Mouse (Mus musculus): ENCODE measurements around the gene Obsl1. TPM values are rescaled to one million over a fixed set of nuclear protein-coding genes. Genes with fewer than 3 reads are reported as not detected.
A peak's percentile ranks its signal among the peaks of the same experiment; 100 is the strongest.

Obsl1 gene
- total and polyA plus RNA-seq, 3 experiments, result 0.47 to 0.84 TPM; not detected in 1

- Histone ChIP-seq H3K79me2 (replicated peaks; ENCODE audit: control insufficient read depth, extremely low read depth, insufficient read depth, poor library complexity, severe bottlenecking) (peaks cover 5% of the 10 kb centered on the region; the same call in 1 of the 2 replicates), H3K36me3 (replicated peaks in 1 of 2; ENCODE audit: control insufficient read depth in 1 of 2, insufficient read depth in 1 of 2, low read length in 1 of 2) (peaks cover 27 to 48% of the 10 kb centered on the region in 2 experiments), H3K27ac (ENCODE audit: insufficient read depth, low read depth) (no peak overlapping the region), H3K27me3 (replicated peaks) (peaks cover 5% of the 10 kb centered on the region), H3K9me3 (replicated peaks; ENCODE audit: low read length) (no peaks in the 10 kb centered on the region), H3K4me2 (ENCODE audit: insufficient read depth, low read depth, poor library complexity, severe bottlenecking) (peak overlapping the region; percentile 94), H3K9ac (ENCODE audit: insufficient read depth, low read depth) (no peak overlapping the region; the same call in 1 of the 2 replicates), H3K4me1 (ENCODE audit: control insufficient read depth in 1 of 2, insufficient read depth in 2 of 2) (peaks cover 7 to 24% of the 10 kb centered on the region in 2 experiments), H3K4me3 (replicated peaks in 1 of 3; ENCODE audit: low read depth in 2 of 3, low read length in 2 of 3, poor library complexity in 1 of 3) (peak overlapping the region; percentile 67 to 81 (median 78))
- in situ Hi-C loops (cut with MboI; ENCODE audit: low pct_ligation_motif_present, low pct_unique_long_range_greater_than_20kb, low sequenced_read_pairs) (no loop called here), dilution Hi-C loops (cut with MboI; ENCODE audit: extremely low pct_ligation_motif_present, extremely low pct_unique_long_range_greater_than_20kb, low sequenced_read_pairs) (no loop called here)
- peak; percentile 78; the same call in 1 of the 2 replicates for TF ChIP-seq SIN3A (IDR thresholded peaks at IDR 0.05; ENCODE audit: low read length)
- TF ChIP-seq TCF12 (IDR thresholded peaks at IDR 0.05; ENCODE audit: low read depth, low read length), result peak; percentile 70
- TF ChIP-seq SMC3 (IDR thresholded peaks at IDR 0.05; ENCODE audit: low read depth, low read length), result peak; percentile 75
- peak; percentile 55 to 90 for TF ChIP-seq CTCF (conservative IDR thresholded peaks at IDR 0.05 in 1 of 2, IDR thresholded peaks at IDR 0.05 in 1 of 2; ENCODE audit: low read depth in 2 of 2, low read length in 2 of 2)
- TF ChIP-seq NELFE (IDR thresholded peaks at IDR 0.05; ENCODE audit: low read depth, low read length), result peak; percentile 26; the same call in 1 of the 2 replicates
- TF ChIP-seq ZC3H11A (IDR thresholded peaks at IDR 0.05; ENCODE audit: low read depth, low read length), result no peak
- TF ChIP-seq JUN (IDR thresholded peaks at IDR 0.05; ENCODE audit: insufficient read depth, low read depth, low read length), result no peak
- peak; percentile 75 for TF ChIP-seq MXI1 (IDR thresholded peaks at IDR 0.05; ENCODE audit: low read depth, low read length)
- peak; percentile 41; the same call in 1 of the 2 replicates for TF ChIP-seq MYC (IDR thresholded peaks at IDR 0.05; ENCODE audit: low read depth, low read length)
- TF ChIP-seq ETS1 (conservative IDR thresholded peaks at IDR 0.05; ENCODE audit: low read depth, low read length), result no peak
- no peak for TF ChIP-seq ZKSCAN1 (IDR thresholded peaks at IDR 0.05; ENCODE audit: borderline replicate concordance, low read depth, low read length)
- peak; percentile 65 for TF ChIP-seq MAX (IDR thresholded peaks at IDR 0.05; ENCODE audit: low read length)
- TF ChIP-seq CHD1 (IDR thresholded peaks at IDR 0.05; ENCODE audit: low read depth, low read length), result no peak
- TF ChIP-seq IRF4 (IDR thresholded peaks at IDR 0.05; ENCODE audit: low read depth, low read length), result no peak
- no peak for TF ChIP-seq E2F4 (IDR thresholded peaks at IDR 0.05; ENCODE audit: insufficient replicate concordance, low read depth, low read length)
- TF ChIP-seq RAD21 (IDR thresholded peaks at IDR 0.05; ENCODE audit: low read depth, low read length), result peak; percentile 36
- TF ChIP-seq KAT2A (IDR thresholded peaks at IDR 0.05; ENCODE audit: insufficient replicate concordance, low read length), result no peak
- DNase-seq (ENCODE audit: extremely low read depth), result peak; percentile 77
These were observed 28.8 kb downstream of the Obsl1 start for GRCm38 (mm10) chr1:75477264-75477965.

- Histone ChIP-seq H3K27me3 (replicated peaks) (peaks cover 5% of the 10 kb centered on the region), H3K27ac (ENCODE audit: insufficient read depth, low read depth) (no peak overlapping the region), H3K9ac (ENCODE audit: insufficient read depth, low read depth) (no peak overlapping the region), H3K4me3 (replicated peaks in 1 of 3; ENCODE audit: low read depth in 2 of 3, low read length in 2 of 3, poor library complexity in 1 of 3) (no peak overlapping the region), H3K79me2 (replicated peaks; ENCODE audit: control insufficient read depth, extremely low read depth, insufficient read depth, poor library complexity, severe bottlenecking) (peaks cover 5% of the 10 kb centered on the region; the same call in 1 of the 2 replicates), H3K4me1 (ENCODE audit: control insufficient read depth in 1 of 2, insufficient read depth in 2 of 2) (peaks cover 7 to 24% of the 10 kb centered on the region in 2 experiments), H3K4me2 (ENCODE audit: insufficient read depth, low read depth, poor library complexity, severe bottlenecking) (no peak overlapping the region), H3K9me3 (replicated peaks; ENCODE audit: low read length) (no peaks in the 10 kb centered on the region), H3K36me3 (replicated peaks in 1 of 2; ENCODE audit: control insufficient read depth in 1 of 2, insufficient read depth in 1 of 2, low read length in 1 of 2) (peaks cover 27 to 51% of the 10 kb centered on the region in 2 experiments)
- in situ Hi-C loops (cut with MboI; ENCODE audit: low pct_ligation_motif_present, low pct_unique_long_range_greater_than_20kb, low sequenced_read_pairs), result no loop called here
- no peak for TF ChIP-seq E2F4 (IDR thresholded peaks at IDR 0.05; ENCODE audit: insufficient replicate concordance, low read depth, low read length)
- no peak for TF ChIP-seq ZC3H11A (IDR thresholded peaks at IDR 0.05; ENCODE audit: low read depth, low read length)
- no peak for TF ChIP-seq IRF4 (IDR thresholded peaks at IDR 0.05; ENCODE audit: low read depth, low read length)
- TF ChIP-seq EP300 (IDR thresholded peaks at IDR 0.05; ENCODE audit: low read length), result no peak
- TF ChIP-seq USF1 (IDR thresholded peaks at IDR 0.05; ENCODE audit: low read depth, low read length), result no peak
- no peak for TF ChIP-seq CHD2 (IDR thresholded peaks at IDR 0.05; ENCODE audit: low read length)
- TF ChIP-seq POLR2AphosphoS2 (IDR thresholded peaks at IDR 0.05; ENCODE audit: low read depth, low read length), result no peak
- TF ChIP-seq GABPA (IDR thresholded peaks at IDR 0.05; ENCODE audit: insufficient replicate concordance, low read depth, low read length), result no peak
- no peak for TF ChIP-seq ZMIZ1 (IDR thresholded peaks at IDR 0.05; ENCODE audit: low read depth, low read length)
- no peak for TF ChIP-seq MAZ (IDR thresholded peaks at IDR 0.05; ENCODE audit: low read depth, low read length)
- no peak for TF ChIP-seq MAX (IDR thresholded peaks at IDR 0.05; ENCODE audit: low read length)
- no peak for TF ChIP-seq NELFE (IDR thresholded peaks at IDR 0.05; ENCODE audit: low read depth, low read length)
- no peak for TF ChIP-seq UBTF (IDR thresholded peaks at IDR 0.05; ENCODE audit: low read depth, low read length)
- TF ChIP-seq POLR2A (IDR thresholded peaks at IDR 0.05; ENCODE audit: low read depth, low read length), result no peak
- TF ChIP-seq CHD1 (IDR thresholded peaks at IDR 0.05; ENCODE audit: low read depth, low read length), result no peak
- TF ChIP-seq NRF1 (IDR thresholded peaks at IDR 0.05; ENCODE audit: low read depth, low read length), result no peak
- no peak for DNase-seq (ENCODE audit: extremely low read depth)
- dilution Hi-C loops (cut with MboI; ENCODE audit: extremely low pct_ligation_motif_present, extremely low pct_unique_long_range_greater_than_20kb, low sequenced_read_pairs), result no loop called here
These were observed 29.8 kb downstream of the Obsl1 start for GRCm38 (mm10) chr1:75476441-75476840.
